Mouse (Mus musculus) urinary bladder, adult 18-20 months (tissue): ENCODE results near the gene Susd6.
"Not testable (repeated sequence)": the region's sequence is repeated elsewhere in the genome, so short reads cannot be mapped to it uniquely, and the experiment has no call there.

ENCODE experiments used
- DNase-seq, 2 experiments: peaks; one replicate each; pipeline ENCODE4 v3.0.0; 2022; ENCODE audit warnings: low spot score in 2 of 2, mixed read lengths in 2 of 2

The Susd6 gene

GRCm38 (mm10) chr12:80785005-80785404 lies 5.3 kb upstream of the Susd6 start:
- no peak for DNase-seq

GRCm38 (mm10) chr12:80785597-80785996 lies 4.7 kb upstream of the Susd6 start:
- no peak for DNase-seq

- no peak for DNase-seq
These were observed 3.7 kb upstream of the Susd6 start for GRCm38 (mm10) chr12:80786591-80786990.

- DNase-seq, result no peak
These were observed 2.7 kb upstream of the Susd6 start for GRCm38 (mm10) chr12:80787604-80788003.

- DNase-seq, result no peak
These were observed 2.1 kb upstream of the Susd6 start for GRCm38 (mm10) chr12:80788188-80788587.

GRCm38 (mm10) chr12:80789276-80789675 lies 1.0 kb upstream of the Susd6 start:
- not testable (repeated sequence) for DNase-seq

- no peak for DNase-seq
These were observed 625 bp downstream of the Susd6 start for GRCm38 (mm10) chr12:80790700-80791570.

GRCm38 (mm10) chr12:80791571-80792444 lies 1.5 kb downstream of the Susd6 start:
- no peak for DNase-seq

GRCm38 (mm10) chr12:80792867-80793266 lies 2.6 kb downstream of the Susd6 start:
- DNase-seq, result no peak

GRCm38 (mm10) chr12:80793535-80793934 lies 3.2 kb downstream of the Susd6 start:
- no peak for DNase-seq

- DNase-seq, result no peak
These were observed 4.2 kb downstream of the Susd6 start for GRCm38 (mm10) chr12:80794522-80794921.

- DNase-seq, result no peak
These were observed 4.8 kb downstream of the Susd6 start for GRCm38 (mm10) chr12:80794935-80795785.

GRCm38 (mm10) chr12:80798271-80798670 lies 8.0 kb downstream of the Susd6 start:
- no peak for DNase-seq

- DNase-seq, result no peak
These were observed 9.8 kb downstream of the Susd6 start for GRCm38 (mm10) chr12:80800156-80800555.

GRCm38 (mm10) chr12:80801443-80801842 lies 11.1 kb downstream of the Susd6 start:
- no peak for DNase-seq

- DNase-seq, result no peak
These were observed 13.6 kb downstream of the Susd6 start for GRCm38 (mm10) chr12:80803924-80804323.

- no peak for DNase-seq
These were observed 14.6 kb downstream of the Susd6 start for GRCm38 (mm10) chr12:80804861-80805428.

GRCm38 (mm10) chr12:80807451-80808085 lies 17.3 kb downstream of the Susd6 start:
- DNase-seq, result no peak

GRCm38 (mm10) chr12:80810005-80810404 lies 19.7 kb downstream of the Susd6 start:
- DNase-seq, result no peak

- DNase-seq, result no peak
These were observed 21.6 kb downstream of the Susd6 start for GRCm38 (mm10) chr12:80811646-80812509.
